Mouse (Mus musculus) cortical plate, adult 2 months (tissue): ENCODE results near the gene Gm47283.
"Not testable (repeated sequence)": the region's sequence is repeated elsewhere in the genome, so short reads cannot be mapped to it uniquely, and the experiment has no call there.

Experiments used
- CTCF ChIP-seq: fragments of 200-500 bp; IDR thresholded peaks from 2 replicates; pipeline ENCODE4 v1.5.1; 2011; ENCODE audit warnings: mild to moderate bottlenecking, control low read depth, low read length; ENCODE audit not compliant: insufficient read depth; ENCODE audit errors: extremely low read depth
- POLR2A ChIP-seq: fragments of 200-500 bp; IDR thresholded peaks from 2 replicates; pipeline ENCODE4 v1.6.1; 2011; ENCODE audit warnings: mild to moderate bottlenecking, low read length, control low read depth; ENCODE audit not compliant: insufficient read depth; ENCODE audit errors: extremely low read depth

GRCm38 (mm10) chrY:90742261-90743052 is 42.1 kb upstream of the Gm47283 start:
- not testable (repeated sequence) for TF ChIP-seq CTCF, POLR2A
